Mouse (Mus musculus) urinary bladder, adult 2 months (tissue): Measurements from ENCODE around the gene Rnf114. TPM values are rescaled to one million over a fixed set of nuclear protein-coding genes. Genes with fewer than 3 reads are reported as not detected.

ENCODE experiments used
- DNase-seq: peaks from one replicate; pipeline ENCODE4 v3.0.0; 2022; ENCODE audit warnings: low spot score
- polyA plus RNA-seq: library from polyadenylated mRNA; depleted of rRNA; stranded (reverse); fragments of >200 nt; gene quantifications from 2 replicates; pipeline ENCODE4 v1.2.3, GENCODE M21; 2012

The Rnf114 gene
- polyA plus RNA-seq, 1 experiment: 78.6 TPM

DNA sequence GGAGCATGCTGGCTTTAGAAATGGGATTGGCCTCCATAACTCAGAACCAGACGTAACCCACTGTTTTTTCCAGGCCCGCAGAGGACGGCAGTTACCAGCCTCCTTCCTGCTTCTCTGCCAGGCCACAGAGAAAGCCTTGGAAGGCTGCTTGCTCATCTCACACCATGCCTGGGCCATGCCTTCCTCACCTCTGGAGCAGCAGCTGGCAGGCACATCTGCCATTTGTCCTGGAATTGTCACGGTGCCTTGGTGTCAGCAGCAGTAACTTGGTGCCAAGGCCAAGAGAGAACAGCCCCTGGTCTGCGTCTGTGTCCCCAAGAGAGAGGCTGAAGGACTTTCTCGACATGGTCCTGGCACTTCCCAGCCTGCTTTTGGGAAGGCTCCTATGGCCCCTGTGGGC is 18.2 kb upstream of the Rnf114 start:
- no peak for DNase-seq

DNA sequence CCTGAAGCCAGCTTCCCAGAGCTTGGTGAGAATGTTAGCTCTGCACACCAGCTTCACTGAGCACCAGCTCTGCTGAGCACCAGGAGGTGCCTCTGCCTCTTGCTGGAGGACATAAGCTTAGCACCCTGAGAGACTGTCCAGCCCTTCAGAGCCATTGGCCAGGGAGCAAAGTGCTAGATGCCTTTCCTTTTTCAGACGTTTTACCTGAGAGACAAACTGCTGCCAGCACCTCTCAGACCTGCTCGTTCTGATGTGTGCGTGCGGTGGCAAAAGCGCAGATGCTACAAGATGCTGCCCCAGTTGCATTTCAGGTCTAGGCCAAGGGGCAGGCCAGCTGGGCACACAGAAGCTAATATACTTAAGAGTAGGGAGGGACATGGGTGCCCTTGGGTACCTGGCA is 16.8 kb upstream of the Rnf114 start:
- DNase-seq: no peak

DNA sequence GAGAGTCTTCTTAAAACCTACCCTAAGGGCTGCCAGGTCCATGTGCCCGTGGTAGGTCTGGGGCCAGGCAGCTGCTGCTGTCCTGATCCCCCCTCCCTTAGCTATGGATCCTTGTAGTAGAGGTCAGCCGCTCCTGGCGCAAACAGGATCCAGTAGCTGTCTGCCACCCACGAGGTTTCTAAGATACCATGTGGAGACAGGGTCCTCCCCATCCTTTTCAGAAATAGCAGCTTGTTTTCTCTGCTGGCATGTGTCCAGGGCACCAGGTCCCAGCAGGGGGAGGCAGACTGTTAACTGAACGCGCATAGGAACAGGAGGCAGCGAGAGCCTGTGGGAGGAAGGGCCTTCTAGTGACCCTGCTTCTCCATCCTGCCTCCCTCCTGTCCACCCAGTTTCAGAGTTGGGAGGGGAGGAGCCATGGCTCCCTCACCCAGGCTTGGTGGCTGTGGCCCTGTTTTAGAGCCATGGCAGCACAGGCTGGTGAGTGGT is 16.2 kb upstream of the Rnf114 start:
- DNase-seq: no peak

DNA sequence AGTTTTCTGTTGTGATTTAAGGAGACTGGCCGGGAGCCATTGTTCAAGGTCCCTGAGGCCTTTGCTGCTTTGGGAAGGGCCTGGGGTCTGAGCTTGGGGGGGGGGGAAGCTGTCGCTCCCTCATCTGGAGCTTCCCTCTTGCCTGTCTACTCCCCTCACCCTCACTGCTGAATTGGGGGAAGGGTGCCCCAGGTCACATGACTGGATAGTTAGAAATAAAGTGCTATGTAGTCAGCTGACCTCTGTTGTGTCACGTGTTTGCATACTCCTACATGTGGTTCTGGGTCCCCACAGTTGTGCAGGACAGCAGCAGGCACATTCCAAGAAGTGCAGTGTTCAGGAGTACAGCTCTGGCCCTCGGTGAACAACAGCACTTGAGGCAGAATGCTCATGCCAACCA is 15.7 kb upstream of the Rnf114 start:
- DNase-seq: no peak

DNA sequence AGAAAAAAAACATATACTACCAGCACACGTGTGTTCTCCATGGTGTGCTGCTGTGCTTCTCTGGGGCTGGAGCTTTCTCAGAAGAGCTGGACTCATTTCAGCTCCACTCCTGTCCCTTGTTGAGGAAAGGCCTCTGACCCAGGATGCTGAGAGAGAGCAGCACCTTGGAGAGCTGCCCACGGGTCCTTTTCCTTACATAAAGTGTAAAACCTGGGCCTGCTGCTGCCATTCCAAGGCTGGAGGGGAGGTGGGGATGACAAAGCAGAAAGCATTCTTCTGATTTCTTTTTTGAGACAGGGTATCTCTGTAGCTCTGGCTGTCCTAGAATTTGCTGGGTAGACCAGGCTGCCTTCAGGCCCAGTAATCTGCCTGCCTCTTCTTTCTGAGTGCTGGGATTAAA is 14.3 kb upstream of the Rnf114 start:
- no peak for DNase-seq

DNA sequence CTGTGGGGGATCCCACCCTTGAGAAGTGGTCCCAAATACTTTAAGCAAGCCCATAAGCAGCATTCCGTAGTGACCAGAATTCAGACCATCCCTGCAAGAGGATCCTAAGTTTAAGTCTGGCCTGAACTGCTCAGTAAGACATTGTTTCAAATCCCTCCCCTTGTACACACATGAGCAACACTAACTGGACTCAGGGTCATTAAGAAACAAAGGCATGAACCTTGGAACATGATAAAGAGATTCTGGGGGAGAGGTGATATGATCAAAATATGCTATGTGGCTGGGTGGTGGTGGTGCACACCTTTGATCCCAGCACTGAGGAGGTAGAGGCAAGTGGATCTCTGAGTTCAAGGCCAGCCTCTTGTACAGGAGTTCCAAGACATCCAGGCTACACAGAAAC is 12.9 kb upstream of the Rnf114 start:
- DNase-seq: no peak

DNA sequence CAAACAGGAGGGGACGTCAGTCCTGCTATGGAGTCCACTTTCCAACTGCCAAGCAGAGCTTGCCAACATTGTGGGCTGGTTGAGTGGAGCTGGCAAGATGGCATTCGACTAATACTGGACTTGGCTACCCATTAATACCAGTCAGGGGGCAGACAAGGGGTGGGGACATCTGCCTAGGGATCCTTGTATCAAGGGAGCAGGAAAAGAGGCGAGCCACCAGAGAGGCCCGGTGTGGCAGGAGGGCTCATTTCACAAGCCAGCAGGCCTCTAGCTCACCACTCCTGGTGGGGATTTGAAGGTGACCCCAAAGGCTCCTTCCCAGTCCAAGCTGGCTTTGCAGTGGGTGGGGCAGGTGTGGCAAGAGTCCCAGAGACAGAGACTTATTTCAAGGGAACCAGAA is 9.8 kb upstream of the Rnf114 start:
- no peak for DNase-seq

DNA sequence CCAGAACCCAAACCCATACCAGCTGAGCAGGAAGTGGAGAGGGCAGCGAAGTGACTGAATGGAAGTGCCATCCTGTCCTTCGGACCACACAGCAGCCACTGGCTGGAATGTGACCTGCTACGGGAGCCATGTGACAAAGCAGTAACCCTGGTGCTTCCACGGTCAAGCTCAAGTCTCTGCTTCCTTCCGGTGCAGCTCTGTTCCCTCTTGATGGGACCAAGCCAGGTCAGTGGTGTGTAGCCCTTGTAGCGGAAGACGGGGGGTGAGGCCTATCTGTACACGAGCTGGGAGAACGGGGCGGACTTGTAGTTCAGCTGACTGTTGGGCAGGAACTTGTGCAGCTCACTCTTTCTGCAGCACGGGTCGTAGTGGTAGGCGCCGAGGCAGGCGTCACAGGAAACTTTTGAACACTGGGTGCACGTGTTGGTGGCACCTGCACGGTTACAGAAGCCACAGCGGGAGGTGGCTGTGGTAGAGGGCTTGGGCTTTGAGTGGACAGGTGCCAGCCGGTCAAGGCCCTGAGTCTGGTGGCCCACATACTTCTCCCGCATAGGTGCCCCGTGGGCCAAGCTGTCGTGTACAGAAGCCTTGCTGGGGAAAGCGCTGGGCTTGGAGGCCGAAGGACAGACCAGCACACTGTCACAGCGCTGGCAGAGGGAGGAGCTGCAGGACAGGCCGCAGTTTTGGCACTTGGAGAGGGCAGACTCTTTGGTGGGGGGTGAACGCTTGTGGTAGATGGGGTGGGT is 9.2 kb upstream of the Rnf114 start:
- DNase-seq: no peak

DNA sequence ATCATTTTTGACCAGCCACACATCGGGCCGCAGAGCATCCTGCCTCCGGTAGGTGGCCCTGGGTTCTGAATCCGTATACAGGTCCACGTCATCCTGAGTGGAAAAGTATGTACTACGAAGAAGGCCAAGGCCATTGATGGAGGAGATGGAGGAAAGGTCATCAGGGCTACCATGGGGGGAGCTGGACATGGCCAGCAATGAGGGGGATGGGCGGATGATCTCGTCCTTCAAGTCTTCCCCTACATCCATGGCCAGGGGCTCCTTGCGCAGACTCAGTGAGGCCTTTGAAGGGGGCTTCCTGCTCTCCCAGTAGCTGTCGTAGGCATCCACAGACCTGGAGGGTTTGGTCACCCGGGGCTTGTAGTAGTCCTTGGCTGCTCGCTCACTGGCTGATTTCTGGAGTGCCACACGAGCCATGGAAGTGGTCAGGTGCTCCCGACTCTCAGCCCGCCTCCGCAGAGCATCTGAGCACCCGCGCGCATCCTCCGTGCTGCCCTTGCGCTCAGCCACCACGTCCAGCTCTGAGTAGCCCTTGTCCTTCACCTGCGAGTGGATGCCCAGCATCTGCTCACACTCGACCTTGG is 8.5 kb upstream of the Rnf114 start:
- no peak for DNase-seq

DNA sequence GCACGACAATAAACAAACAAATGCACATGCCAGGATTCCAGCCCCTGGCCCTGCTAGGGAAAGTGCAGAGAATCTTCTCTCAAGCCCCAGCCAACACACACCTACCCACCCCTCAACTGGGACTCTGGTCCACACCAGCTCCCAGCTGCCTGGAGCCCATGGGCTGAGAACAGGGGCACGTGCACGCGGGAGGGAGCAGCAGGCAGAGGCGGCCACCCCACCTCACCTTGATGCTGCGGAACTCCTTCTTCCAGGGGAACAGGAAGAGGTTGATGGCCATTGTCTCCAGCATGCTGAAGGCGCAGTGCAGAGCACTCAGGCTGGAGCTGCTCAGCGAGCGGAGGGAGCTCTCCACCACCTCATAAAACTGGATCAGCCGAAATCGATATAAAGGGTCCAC is 7.5 kb upstream of the Rnf114 start:
- no peak for DNase-seq

DNA sequence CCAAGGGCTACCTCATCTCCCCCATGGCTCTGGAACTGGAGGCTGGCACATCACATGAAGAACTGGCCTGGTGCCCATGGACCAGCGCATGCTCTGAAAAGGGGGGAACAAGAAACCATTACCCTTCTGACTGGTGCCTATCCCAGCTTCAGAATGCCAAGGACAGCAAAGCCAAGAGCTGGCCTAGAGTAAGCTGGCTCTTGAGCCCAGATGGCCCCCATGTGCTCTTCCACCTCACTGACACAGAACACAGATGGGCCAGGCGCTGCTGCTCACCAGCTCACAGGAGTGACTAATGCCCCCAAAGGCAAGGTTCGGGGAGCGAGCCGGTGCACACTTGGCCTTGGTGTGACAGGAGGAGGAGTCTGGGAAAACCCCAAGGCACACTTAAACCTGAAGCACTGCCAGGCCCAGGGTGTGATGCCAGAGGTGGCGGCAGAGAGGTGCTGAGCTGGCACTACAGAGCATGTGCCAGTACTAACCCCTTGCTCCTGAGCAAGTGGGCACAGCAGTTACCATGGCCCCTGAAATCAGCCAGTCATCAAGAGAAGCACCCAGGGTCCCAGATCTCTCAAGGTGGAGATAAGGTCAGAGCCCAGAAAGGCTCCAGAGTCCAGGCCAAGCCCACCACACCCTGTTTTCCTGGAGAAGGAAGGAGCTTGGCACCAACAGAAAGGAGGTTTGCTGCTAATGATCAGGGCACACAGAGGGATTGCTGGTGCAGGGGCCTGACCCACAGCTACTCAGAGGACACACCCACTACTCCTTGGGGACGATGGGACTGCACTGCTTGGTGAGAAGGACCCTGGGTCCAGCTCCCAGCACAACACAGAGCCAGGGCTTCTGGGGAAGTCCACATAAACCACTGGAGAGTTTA is 6.7 kb upstream of the Rnf114 start:
- no peak for DNase-seq

DNA sequence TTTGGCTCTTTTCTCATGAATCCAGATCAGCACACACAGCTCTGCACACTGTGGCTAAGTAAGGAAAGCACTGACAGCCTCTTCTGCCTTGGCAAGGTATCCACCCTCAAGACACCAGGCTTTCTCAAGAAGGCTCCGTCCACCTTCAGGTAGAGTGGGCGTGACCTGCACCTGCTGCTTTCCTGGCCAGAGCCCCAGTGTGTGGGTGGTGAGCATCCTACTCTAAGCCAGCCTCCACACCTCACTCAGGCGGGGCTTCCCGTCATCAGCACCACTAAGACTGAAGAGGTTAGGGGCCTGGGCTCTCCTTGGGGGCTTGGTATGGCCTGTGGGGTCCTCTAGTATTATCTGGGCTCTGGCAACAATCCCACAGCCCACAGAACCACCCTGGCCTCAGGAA is 5.9 kb upstream of the Rnf114 start:
- no peak for DNase-seq

DNA sequence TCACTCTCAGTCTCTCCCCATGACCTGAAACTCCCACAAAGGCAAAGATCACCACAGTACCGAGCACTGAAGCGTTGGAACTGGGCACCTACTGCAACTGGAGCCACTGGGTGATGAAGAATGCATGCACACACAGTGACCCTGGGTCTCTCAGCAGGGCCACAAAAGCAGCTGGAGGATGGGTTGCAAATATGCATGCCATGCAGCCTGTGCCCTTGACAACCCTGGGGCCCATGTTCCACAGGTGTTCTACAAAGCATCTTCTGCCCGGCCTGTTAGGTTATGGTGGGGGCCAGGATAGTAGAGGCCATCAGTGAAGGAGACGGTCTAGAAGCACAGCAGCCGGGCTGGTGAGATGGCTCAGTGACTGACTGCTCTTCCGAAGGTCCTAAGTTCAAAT is 4.9 kb upstream of the Rnf114 start:
- DNase-seq: no peak

DNA sequence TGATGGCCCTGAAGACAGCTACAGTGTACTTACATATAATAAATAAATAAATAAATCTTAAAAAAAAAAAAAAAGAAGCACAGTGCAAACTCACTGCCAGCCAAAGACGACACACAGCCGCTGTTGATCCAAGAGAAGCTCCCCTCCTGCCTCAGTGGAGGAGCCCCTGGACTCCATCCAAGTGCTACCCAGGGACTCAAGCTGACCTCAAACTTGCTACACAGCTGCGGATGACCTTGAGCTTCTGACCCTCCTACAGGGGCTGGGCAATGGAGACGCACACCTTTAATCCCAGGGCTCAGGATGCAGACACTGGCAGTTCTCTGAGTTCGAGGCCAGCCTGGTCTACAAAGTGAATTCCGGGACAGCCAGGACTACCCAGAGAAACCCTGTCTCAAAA is 4.5 kb upstream of the Rnf114 start:
- DNase-seq: no peak

DNA sequence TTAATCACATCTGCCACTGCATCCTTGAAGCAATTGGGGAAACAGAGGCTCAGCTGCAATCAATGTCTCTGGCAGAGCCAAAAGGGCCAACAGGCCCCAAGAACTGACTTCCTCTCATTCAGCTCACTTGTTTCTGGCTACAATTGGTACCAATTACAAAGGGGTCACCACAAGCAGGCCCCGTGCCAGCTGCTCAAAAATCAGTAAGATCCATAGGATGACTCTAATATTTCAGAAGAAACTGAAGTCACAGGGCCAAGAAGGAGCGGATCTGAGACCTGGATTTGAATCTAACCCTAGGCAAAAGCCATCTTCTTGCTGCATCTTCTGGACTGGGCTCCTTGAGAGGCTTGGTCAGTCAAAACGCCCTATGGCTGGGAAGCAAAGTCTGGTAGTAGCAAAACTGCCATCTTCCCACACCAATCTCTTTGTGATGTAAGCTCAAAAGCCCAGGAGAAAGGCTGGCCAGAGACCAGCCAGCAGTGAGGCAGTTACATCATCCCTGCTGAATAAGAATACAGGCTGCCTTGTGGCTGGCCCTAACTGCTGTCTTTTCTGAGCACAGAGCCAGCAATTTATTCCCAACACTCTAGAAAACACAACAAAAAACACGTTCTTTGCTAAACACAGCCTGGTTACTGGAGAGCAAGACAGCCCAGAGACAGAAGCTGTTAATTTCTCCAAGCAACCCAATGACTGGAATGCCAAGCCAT is 1.5 kb upstream of the Rnf114 start:
- no peak for DNase-seq

DNA sequence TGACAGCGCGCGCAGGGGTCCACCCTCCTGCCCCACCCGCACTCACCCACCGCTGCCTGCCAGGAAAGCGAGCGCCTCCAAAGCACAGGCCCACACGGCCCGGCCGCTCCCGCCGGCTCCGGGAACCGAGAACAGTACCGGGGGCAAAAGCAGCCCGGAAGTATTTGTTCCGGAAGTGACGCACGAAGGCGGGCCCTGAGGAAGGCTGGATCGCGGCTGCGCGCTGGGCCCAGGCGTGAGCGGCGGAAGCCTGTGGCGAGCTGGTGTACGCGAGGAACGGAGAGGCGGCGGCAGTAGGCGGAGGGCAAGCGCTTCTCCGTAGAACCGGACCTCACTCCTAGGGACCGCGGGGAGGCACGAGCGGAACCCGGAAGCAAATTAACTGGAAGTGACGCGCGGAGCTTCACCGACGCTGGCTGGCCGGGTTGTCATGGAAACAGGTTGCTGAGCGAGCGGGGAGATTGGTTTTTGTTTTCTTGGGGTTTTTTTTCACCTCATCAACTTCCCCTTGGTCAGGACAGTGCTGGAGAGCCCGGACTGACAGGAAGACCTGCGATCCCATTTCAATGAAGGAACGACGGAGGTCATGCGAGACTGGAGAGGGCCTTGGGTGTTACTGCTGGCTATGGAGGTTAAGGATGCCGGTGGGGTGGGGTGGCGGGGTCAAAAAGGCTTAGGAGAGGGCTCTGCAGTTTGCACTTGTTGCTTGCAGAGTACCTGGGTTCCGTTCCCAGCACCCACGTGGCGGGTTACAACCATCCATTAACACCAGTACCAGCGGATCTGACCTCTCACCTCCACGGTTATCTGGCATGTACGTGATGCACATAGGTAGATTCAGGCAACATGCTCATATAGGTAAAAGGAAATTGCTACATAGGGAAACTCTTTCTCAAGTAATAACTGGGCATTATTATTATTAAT is 530 bp downstream of the Rnf114 start, which contains the start of gene Spata2:
Gene Spata2 (minus strand): TSS at position 175 of the 924 bp plus-strand sequence.
- peak; percentile 94 for DNase-seq

DNA sequence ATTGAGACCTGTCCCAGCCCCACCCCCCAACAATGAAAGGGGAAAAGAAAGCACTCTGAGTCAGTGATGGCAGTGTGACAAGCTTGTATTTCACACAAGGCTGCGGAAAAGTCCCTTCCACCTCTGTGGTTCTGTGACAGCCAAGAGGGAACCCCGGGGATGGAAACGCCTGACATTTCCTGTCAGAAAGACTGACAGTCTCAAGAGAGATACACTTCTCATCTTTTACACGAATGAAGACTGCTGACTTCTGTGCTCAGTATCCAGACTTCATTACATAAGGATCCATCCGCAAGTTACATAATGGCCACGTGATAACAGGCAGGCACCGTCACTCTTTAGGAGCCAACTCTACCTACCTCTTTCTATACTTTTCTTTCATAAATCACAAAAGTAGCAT is 4.0 kb downstream of the Rnf114 start:
- DNase-seq: no peak

DNA sequence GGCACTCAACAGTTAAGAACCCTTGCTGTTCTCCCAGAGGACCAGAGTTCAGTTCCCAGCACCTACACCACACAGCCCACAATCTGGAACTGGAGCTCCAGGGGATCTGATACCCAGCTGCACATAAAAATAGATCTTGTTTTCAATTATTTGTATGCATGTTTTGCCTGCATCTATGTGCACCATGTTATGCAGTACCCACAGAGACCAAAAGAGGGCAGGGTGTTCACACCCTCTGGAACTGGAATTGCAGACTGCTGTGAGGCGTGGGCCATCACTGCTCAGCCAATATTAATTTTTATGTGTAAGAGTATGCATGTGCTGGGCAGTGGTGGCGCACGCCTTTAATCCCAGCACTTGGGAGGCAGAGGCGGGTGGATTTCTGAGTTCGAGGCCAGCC is 4.8 kb downstream of the Rnf114 start:
- no peak for DNase-seq

DNA sequence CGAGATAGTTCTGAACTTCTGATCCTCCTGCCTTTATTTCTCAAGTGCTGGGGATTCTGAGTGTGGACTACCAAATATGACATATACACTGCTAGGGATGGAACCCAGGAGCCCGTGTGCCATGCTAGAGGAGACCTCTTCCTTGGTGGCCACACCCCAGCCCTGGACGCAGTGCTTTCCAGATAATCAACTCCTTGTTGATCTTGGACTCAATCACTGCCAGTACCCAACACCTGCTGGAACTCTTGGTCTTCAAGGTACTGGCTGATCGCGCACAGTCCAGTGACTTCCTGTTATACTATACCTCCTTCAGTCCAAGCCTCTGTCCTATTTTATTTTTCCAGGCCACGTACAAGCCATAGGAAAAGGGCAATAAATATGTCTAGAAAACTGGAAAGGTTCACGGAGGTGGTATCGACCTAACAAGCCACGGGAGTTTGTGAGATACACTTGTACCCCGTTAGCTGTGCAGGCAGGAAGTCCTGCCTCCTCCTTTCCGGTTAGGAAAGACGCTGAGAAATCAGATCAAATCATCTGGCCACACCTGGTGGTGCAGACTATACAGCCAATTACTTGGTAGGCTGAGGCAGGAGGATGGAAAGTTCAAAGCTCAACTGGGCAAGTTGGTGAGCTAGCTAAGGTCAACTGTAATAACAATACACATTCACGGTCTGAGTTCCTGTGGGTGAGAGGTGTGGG is 10.3 kb downstream of the Rnf114 start:
- DNase-seq: no peak

DNA sequence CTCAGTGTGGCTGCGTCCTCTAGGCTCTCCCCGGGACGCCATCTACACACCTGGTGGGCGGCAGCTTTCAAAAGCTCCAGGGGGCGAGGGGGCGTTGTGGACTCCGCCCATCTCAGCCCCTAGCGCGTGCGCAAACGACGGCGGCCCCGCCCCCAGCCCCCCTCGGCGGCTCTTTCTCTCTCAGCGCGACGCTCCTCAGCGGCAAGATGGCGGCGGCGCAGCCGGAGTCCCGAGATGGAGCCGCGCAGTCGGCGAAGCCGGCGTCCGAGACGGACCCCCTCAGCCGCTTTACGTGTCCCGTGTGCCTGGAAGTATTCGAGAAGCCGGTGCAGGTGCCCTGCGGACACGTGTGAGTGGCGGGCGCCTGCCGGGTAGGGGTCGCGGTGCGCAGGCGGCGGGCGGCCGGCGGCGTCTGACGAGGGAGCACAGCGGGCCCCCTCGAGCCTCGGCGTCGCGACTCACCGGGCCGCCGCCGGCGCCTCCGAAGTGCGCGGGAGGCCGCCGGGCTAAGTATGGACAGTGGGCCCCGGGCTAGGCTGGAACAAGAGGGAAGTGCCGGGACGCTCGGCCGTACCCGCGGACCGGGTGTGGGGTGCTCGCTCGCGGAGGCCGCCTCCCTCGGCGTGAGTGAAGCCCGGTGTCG is 10.9 kb downstream of the Rnf114 start:
- peak; percentile 79 for DNase-seq
